Mouse (Mus musculus) layer of hippocampus, adult 2 months (tissue): Measurements from ENCODE around the gene Phf14. TPM values are rescaled to one million over a fixed set of nuclear protein-coding genes. Genes with fewer than 3 reads are reported as not detected.
A peak's percentile ranks its signal among the peaks of the same experiment; 100 is the strongest.

Experiments used
- DNase-seq, 2 experiments: peaks; one replicate each; pipeline ENCODE4 v3.0.0; 2022; ENCODE audit warnings: low spot score in 2 of 2
- H3K27ac ChIP-seq: fragments of 200-600 bp; 2 replicates; pipeline ENCODE4 v1.8.1; 2022
- H3K4me3 ChIP-seq: fragments of 200-600 bp; 2 replicates; pipeline ENCODE4 v1.8.1; 2022; ENCODE audit warnings: mild to moderate bottlenecking
- CTCF ChIP-seq: fragments of 200-600 bp; conservative IDR thresholded peaks from 2 replicates; pipeline ENCODE4 v1.8.1; 2022; ENCODE audit warnings: antibody characterized with exemption, mild to moderate bottlenecking, moderate library complexity
- total RNA-seq, 2 experiments: library from RNA; stranded (reverse); gene quantifications; 2 replicates each; pipeline ENCODE4 v1.2.3; 2021

Phf14 gene
- total RNA-seq, 2 experiments from 2014 or later: 80.5 to 82.9 TPM

GRCm38 (mm10) chr6:12080423-12080822 lies 172.8 kb downstream of the Phf14 start:
- no peak for TF ChIP-seq CTCF
- no peak overlapping the region for H3K4me3 ChIP-seq
- DNase-seq: no peak
- H3K27ac ChIP-seq: no peak overlapping the region

- peak overlapping the region; percentile 61 for H3K27ac ChIP-seq
- TF ChIP-seq CTCF: no peak
- DNase-seq: no peak
- H3K4me3 ChIP-seq: no peak overlapping the region
Measured at GRCm38 (mm10) chr6:12081722-12082121, 174.1 kb downstream of the Phf14 start.

GRCm38 (mm10) chr6:12082125-12082524 lies 174.5 kb downstream of the Phf14 start:
- no peak for TF ChIP-seq CTCF
- Histone ChIP-seq H3K27ac (peak overlapping the region; percentile 61), H3K4me3 (no peak overlapping the region)
- DNase-seq: no peak

- DNase-seq: no peak
- peak overlapping the region; percentile 61 for H3K27ac ChIP-seq
- H3K4me3 ChIP-seq: no peak overlapping the region
- no peak for TF ChIP-seq CTCF
Measured at GRCm38 (mm10) chr6:12082531-12083216, 175.1 kb downstream of the Phf14 start.

GRCm38 (mm10) chr6:12084721-12085120 lies 177.1 kb downstream of the Phf14 start:
- DNase-seq: no peak
- H3K27ac ChIP-seq: peak overlapping the region; percentile 3; the same call in 1 of the 2 replicates
- no peak for TF ChIP-seq CTCF
- no peak overlapping the region for H3K4me3 ChIP-seq

- Histone ChIP-seq H3K27ac (no peak overlapping the region), H3K4me3 (no peak overlapping the region)
- no peak for DNase-seq
- no peak for TF ChIP-seq CTCF
Measured at GRCm38 (mm10) chr6:12089439-12089992, 181.9 kb downstream of the Phf14 start.

GRCm38 (mm10) chr6:12095716-12096115 lies 188.1 kb downstream of the Phf14 start:
- no peak for DNase-seq
- Histone ChIP-seq H3K27ac (no peak overlapping the region), H3K4me3 (no peak overlapping the region)
- TF ChIP-seq CTCF: no peak

- Histone ChIP-seq H3K27ac (no peak overlapping the region), H3K4me3 (no peak overlapping the region)
- DNase-seq: no peak
- TF ChIP-seq CTCF: no peak
Measured at GRCm38 (mm10) chr6:12097125-12097524, 189.5 kb downstream of the Phf14 start.

- Histone ChIP-seq H3K4me3 (no peak overlapping the region), H3K27ac (peak overlapping the region; percentile 28; the same call in 1 of the 2 replicates)
- TF ChIP-seq CTCF: no peak
- DNase-seq: peak; percentile 43 to 68
Measured at GRCm38 (mm10) chr6:12105144-12105543, 197.5 kb downstream of the Phf14 start.

GRCm38 (mm10) chr6:12107326-12107725 lies 199.7 kb downstream of the Phf14 start:
- Histone ChIP-seq H3K27ac (no peak overlapping the region), H3K4me3 (no peak overlapping the region)
- DNase-seq: no peak
- TF ChIP-seq CTCF: no peak

- Histone ChIP-seq H3K4me3 (no peak overlapping the region), H3K27ac (no peak overlapping the region)
- no peak for DNase-seq
- TF ChIP-seq CTCF: no peak
Measured at GRCm38 (mm10) chr6:12107786-12108185, 200.2 kb downstream of the Phf14 start.

- no peak for DNase-seq
- H3K4me3 ChIP-seq: no peak overlapping the region
- H3K27ac ChIP-seq: no peak overlapping the region
- TF ChIP-seq CTCF: no peak
Measured at GRCm38 (mm10) chr6:12116926-12117818, 209.6 kb downstream of the Phf14 start.
